Mouse (Mus musculus) heart, postnatal 14 days (tissue): ENCODE results near the gene Aup1. TPM values are rescaled to one million over a fixed set of nuclear protein-coding genes. Genes with fewer than 3 reads are reported as not detected.
A peak's percentile ranks its signal among the peaks of the same experiment; 100 is the strongest.

ENCODE experiments used
- DNase-seq, 2 experiments: peaks; one replicate each; pipeline ENCODE4 v3.0.0; 2021 to 2022
- intact Hi-C: fragments of 180-260 bp; cut with DNase I; formaldehyde crosslinking; loops from one replicate; pipeline ENCODE4 v1.15.1; 2025
- long read RNA-seq, 2 experiments: library from polyadenylated mRNA; stranded (forward); transcript quantifications; one replicate each; pipeline ENCODE4 v2.0.0; 2021
- total RNA-seq, 2 experiments: library from RNA; stranded (reverse); gene quantifications; 2 replicates each; pipeline ENCODE4 v1.2.3; 2021

Gene Aup1
- 10 to 100 TPM; 82.7 to 85.5 TPM for total RNA-seq
- long read RNA-seq, experiment 1, transcript Aup1-201 (12 exons, 1,769 nt), result major isoform, 69 of 93 reads
- long read RNA-seq, experiment 1, partial matches to known transcripts, result 11 of 93 reads
- long read RNA-seq, experiment 1, other reads (novel, unspliced or antisense), result 10 of 93 reads
- long read RNA-seq, experiment 2, transcript Aup1-201 (12 exons, 1,769 nt), result major isoform, 39 of 52 reads
- long read RNA-seq, experiment 2, partial matches to known transcripts, result 3 of 52 reads
- long read RNA-seq, experiment 2, other reads (novel, unspliced or antisense), result 6 of 52 reads

DNA sequence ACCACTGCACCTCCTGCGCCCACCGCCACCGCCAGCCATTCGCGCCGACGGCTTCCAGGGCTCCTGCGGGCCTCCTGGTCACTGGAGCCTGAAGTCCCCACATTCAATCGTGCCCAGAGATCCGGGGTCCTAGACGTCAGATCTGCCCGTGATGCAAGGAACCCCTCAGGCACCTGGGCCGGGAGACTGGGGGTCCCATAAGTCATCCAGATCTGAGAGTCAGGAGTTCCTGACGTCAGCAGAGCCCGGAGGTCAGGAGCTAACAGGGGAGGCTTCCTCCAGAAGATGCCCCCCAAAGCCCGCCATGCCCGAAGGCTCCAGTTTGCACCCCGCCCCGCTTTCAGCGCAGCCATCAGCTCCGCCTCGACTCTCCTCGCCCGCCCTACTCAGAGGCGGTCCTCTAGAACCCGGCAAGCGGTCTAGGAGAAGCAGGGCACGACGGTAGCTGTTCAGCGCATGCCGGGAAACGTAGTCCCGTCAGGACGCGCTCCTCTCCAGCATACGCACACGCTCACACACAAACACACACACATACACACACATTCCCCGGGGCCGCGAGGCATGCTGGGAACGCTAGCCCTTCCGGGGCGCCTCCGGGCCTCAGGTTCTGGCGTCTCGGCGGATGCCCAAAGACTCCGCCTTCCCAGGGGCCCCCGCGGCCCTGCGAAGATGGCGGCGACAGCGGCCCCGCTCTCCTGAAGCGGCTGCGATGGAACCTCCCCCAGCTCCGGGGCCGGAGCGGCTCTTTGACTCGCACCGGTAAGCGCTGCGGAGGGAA lies at the start of gene Aup1:
Gene Aup1 (plus strand): TSS at position 448 of the 778 bp plus-strand sequence.
- peak; percentile 94 to 95 for DNase-seq
- intact Hi-C loops, result loop anchor here (1.0 kb wide), 2 partner anchors 47 to 56 kb away; partner anchors contain the start of genes Ccdc142 and Gm42688

DNA sequence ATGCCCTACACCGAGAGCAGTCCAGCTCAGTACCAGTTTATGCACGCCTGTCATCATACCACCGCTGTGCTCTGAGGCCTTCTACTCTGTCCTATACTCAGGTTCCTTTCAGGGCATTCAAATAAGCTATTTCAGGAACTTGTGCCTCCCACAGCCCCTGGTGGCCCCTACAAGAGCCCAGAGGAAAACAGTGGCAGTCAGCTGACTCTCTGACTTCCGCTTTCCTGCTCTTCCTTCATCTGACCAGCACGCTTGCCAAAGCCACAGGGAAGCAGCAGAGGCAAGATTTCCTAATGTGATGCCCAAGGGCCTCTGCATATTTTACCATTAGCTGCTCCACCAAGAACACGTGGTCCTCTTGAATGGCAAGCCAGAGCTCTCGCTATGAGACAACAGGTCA lies 49.4 kb upstream of the Aup1 start:
- DNase-seq, result peak; percentile 25 to 28
- intact Hi-C loops, result no loop called here

DNA sequence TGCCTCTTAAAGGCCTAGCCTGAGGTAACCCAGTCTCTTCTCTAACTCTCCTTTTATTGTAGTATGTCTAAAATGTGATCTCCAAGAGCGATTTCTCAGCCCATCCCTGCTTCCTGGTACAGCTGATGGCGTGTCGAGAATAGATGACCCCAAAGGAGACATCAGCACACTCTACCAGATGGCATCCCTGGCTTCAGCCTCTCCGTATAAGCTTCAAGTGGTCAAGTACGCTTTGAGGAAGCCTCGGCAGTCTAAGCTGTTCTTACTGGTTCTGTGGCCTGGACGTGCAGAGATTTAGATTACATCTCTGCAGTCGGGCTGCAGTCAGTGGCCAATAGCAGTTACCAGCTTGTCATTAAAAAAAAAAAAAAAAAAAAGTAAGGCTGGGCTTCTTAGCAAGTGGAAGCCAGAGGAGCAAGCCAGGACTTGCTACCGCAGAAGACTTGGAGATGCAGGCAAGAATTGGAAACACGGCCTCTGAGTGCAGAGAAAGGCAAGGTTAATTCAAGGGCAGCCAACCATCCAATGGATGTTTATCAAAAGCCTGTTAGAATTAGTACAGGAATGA lies 48.8 kb upstream of the Aup1 start:
- DNase-seq, result no peak
- intact Hi-C loops, result no loop called here

DNA sequence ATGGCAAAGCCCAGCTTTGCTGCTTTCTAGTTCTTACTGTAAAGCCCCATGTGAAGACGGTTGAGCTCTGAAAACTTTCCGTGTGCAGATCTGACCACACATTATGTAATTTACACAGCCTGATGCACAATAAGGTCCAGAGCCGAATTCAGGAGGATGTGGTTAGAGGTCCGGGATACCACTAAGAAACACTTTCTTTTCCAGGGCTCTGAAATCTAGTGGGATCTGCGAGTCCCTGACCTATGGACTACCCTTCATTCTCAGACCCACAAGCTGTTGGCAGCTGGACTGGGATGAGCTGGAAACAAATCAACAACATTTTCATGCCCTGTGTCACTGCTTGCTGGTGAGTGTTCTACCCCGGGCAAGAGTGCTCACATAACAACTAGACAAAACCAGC lies 48.2 kb upstream of the Aup1 start:
- no peak for DNase-seq
- intact Hi-C loops, result no loop called here

DNA sequence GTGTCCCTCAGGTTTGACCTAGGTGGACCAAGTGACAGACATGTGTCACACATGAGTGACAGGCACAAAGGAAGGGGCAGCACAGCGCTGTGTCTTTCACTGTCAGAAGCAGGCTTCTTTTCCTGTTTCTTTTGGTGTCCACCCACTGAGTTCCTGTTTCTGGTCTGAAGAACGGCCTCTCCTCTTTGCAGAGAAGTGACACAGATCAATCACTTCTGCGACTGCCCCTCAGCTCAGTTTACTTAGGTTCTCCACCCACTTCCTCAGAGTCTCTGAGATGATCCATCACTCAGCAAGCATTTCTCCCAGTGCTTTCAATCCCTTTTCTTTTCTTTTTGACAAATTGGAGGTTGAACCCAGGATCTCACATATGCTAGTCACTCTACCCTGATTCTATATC lies 45.7 kb upstream of the Aup1 start:
- intact Hi-C loops, result no loop called here
- no peak for DNase-seq

DNA sequence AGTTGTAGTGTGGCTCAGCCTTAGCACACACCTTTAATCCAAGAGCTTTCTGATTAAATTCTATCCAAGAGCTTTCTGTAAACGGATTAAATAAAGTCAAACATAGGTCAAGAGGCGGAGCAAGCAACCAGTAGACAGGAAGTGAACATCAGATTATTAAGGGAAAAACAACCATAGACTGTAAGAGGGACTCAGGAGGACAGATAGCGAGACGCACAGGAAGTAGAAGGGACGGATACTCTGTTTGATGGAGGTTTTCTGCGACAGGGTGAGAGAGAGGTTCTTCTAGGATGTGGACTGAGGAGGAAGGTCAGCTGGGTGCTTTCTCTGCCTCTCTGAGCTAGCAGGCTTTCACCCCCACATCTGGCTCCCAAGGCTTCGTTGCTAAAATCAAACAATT lies 44.3 kb upstream of the Aup1 start:
- no peak for DNase-seq
- intact Hi-C loops, result no loop called here

DNA sequence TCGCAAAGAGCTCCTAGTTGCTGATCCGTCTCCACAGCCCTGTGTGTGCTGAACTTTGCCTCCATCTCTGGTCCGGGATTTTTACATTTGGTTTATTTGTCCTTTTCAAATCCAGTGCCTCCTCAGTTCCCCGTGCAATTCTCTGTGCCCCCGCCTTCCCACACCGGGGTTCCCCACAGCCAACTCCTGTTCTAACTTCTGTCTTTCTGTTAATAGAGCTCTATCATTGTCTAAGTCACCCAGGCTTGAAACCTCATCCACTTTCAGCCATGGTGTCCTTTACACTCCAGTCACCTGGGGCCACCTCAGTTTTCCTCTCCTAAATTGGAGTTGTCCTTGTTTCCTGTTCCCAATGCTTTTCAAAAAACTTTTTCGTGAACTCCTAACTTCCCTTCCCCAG lies 43.1 kb upstream of the Aup1 start:
- intact Hi-C loops, result no loop called here
- DNase-seq, result no peak

DNA sequence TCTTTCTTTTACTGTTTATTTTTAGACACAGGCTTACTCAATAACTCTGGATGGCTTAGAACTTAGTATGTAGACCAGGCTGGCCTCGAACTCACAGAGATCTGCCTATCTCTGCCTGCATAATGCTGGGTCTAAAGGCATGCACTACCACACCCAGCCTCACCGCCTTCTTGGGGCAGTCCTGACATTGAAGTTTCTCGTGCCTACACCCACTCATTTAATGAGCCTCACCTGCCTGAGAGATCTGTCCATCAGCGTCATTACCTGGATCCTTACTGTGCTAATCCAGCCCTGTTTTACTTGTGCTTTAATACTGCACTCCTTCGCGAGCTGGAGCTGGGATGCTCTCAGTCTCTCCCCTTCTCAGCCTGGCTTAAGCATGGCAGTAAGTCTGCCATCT lies 42.6 kb upstream of the Aup1 start:
- no peak for DNase-seq
- intact Hi-C loops, result no loop called here

DNA sequence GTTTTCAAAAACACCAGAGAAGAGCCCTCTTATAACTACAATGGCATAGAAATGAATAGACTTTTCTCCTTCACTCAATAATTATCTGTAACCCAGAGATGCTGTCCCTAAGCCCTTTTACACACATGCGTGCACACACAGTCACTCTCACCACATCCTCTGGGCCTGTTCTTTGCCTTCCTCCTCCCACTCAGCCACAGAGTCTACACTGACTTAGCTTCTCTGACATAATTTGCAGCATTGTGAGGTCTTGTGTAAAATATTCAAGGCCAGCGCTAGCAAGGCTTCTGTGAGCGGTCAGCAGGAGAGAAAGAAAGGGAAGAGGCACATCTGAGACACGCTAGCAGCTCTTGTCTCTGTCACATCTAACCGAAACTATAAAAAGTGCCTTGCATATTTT lies 40.9 kb upstream of the Aup1 start:
- intact Hi-C loops, result no loop called here
- DNase-seq, result no peak

DNA sequence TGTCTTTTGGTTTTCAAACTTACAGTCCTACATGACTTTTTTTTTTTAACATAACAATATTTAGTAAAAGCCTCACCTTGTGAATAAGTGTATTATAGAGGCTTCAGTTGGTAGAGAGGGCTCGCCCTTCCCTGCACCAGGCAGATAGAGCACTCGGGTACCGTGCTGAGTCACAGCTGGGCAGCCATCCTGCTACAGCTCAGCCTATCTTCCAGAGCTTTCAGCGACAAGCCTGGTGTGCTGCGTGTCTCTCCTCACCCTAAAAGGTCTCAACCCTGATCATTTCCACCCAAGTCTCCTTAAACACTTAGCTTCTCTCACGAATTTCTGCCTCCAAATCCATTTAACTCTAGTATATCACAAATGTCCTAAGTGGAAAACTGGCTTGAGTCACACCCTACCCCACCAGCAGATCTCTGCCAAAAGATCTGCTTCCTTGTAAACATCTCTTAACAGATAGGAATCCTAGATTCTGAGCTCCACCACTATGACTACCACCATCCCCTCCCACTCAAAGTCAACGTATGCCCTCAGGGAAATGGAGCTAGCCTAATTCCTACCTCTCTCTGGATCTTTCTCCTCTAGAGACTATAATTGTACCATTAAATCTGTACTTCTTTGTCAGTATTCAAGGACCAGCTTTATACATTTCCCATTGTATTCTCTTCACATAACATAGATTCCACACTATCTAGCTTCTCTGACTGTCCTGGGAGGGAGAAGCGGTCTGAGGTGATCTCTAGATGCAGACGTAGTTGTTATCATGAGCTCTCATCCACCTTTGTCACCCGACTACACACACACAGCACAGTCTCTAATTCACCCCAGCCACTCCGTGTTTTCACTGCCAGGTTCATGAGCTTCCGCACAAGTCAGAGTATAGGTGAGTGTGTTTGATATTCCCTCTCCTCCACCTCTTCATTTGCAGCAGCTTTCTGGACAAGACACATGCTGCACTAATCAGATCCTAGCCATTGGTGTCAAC lies 39.5 kb upstream of the Aup1 start:
- intact Hi-C loops, result no loop called here
- no peak for DNase-seq

DNA sequence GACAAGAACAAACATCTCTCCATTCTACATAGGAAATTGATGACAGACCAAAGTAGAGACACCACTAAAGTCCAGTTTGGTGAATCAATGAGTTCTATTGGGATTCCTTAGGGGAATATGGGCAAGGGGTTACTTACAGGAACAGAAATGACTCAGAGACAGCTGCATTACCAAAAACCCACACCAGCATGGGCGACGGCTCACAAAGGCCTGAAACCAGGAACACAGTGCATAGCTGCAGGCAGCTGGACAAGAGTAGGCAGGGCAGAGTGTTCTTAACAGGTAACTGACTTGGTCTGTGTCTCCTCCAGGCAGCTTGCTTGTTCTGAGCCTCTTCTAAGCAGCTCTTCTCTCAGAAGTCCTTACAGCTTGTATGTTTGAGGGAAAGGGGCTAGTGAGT lies 38.6 kb upstream of the Aup1 start:
- no peak for DNase-seq
- intact Hi-C loops, result no loop called here

DNA sequence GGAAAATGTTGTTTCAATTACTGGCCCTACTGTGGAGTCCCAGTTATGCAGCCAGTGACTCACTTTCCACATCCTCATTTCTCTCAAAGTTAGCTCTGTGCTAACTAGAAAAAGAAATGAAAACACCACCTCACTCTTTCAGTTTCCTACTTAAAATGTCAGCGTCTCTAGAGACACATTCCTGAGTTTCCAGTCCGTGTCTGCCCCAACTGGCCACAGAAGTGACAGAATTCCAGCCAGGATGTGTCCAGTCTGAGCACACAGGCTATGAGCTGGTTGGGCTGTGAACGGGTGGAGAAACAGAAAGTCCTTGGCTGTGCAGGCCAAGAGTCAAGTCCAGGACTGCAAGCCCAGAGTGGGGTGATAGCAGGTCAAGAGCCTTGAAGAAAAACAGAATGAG lies 37.1 kb upstream of the Aup1 start:
- intact Hi-C loops, result no loop called here
- peak; percentile 59 to 64 for DNase-seq

DNA sequence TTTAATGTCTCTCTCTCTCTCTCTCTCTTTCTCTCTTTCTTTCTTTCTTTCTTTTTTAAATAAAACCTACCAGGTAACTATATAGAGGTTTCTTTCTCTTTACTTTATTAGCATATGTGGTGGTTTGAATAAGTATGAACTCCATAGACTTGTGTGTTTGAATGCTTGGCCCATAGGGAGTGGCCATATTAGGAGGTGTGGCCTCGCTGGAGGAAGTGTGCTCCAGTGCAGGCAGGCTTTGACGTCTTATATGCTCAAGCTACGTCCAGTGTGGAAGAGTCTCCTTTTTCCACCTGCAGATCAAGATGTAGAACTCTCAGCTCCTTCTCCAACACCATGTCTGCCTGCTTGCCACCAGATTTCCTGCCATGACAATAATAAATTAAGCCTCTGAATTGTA lies 35.3 kb upstream of the Aup1 start:
- intact Hi-C loops, result no loop called here
- no peak for DNase-seq

DNA sequence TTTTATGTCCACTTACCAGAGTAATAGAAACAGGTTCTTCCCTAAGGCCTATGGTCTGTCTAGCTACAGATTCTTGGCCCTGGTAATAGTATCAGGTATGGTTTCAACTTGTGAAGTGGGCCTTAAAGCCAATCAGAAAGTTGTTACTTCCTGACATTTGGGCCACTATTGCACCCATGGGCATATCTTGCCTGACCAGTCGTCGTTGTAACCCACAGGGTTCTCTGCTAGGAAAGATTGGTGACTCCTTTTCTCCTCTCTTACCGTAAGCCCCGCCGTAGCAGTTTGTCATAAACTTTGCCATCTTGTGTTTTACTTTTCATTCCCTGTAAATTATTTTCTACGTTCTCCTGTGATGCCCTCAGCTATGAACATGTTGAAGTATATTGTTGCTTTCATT lies 34.2 kb upstream of the Aup1 start:
- intact Hi-C loops, result no loop called here
- DNase-seq, result no peak

DNA sequence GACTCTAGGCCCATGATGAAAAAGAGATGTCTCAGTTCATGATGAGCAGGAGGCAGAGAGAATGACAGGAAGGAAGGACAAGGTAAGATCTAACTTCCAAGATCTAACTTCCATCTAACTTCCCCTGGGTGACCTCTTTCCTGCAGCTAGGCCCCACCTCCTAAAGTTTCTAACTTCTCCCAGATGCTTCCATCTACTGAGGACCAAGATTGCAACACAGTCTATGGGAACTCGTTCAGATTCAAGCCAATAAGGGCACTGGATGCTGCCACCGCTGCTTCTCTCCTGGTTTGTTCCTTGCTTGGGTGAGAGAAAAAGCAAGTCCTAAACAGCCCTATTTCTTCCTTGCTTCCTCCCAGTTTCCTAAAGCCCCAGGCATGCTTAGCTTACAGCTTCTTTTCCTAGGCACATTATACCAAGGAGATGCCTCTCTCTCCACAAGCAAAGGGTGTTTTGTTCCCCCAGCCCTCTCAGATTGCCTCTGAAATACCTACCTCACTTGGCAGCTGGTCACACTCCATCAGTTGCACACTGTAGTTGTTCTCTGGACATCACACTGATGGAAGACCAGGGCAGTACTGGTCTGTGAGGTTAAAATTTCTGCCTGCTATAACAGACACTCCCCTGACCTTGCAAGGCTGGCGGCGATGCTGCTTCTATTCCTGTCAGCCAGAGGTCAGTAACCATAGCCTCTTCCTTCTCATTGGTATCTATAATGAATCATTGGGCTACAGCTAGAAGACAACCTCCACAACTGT lies 33.3 kb upstream of the Aup1 start:
- no peak for DNase-seq
- intact Hi-C loops, result no loop called here

DNA sequence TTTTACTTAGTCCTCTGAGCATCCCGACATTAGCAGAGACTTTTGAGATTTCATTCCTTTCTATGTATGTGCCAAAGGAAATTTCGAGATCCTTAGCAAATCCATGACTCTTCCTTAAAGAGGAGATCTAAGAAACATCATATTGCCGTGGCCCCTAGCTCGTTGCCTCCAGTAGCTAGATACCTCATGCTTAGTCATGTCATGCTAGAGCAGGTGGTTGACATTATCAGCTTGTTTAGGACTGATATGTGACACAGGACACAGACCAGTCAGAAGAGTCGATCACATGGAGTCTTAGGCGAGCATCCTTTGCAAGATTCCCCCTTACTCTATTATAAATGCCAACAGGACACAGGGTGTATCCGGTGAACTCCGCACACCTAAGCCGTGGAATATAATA lies 31.3 kb upstream of the Aup1 start:
- no peak for DNase-seq
- intact Hi-C loops, result no loop called here

DNA sequence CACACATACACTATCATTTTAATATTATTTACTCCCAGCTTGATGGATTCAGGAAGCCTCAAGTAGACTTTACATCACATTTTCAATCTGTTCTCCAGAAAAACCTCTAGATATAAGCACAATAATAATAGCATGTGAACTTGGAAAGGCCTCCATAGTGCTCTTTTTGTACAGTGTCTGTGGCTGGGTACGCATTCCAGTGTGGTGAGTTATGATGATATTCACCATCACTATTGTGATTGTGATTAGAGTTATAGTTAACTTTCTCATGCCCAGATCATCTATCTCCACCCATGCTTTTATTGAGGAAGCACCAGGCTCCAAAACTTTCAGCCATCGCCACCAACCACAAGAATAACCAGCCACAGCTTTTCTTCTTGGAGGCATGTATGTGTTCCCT lies 30.5 kb upstream of the Aup1 start:
- DNase-seq, result no peak
- intact Hi-C loops, result no loop called here

DNA sequence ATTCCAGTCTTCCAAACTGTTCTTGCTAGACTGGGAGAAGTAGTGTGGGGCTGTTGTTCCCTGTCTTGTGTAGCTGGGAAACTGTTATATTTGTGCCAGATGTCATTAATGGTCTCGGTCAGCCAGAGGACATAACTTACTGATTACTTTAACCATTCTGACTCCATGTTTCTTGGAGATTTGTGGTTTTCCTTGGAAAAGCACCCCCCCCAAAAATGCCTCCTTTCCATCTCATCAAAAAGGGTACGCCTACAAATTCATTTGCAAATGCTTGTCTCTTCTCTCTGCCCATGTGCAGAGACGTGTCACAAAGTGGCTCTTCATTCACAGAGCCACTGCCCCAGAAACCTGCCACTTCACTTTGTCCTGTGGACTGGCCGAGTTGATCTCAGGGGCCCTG lies 29.9 kb upstream of the Aup1 start:
- no peak for DNase-seq
- intact Hi-C loops, result no loop called here

DNA sequence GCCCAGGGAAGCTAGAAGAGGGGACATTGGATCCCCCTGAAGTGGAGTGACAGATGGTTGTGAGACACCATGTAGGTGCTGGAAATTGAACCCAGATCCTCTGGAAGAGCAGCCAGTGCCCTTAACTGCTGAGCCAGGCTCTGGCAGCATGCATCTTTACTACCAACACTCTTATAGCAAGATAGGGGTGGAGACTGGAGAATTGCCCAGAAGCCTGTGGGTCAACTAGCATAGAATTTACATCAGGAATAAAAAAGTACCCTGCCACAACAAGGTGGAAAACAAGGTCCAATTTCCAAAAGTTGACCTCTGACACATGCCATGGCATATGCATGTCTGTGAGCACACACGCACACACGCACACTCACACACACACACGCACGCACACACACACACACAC lies 29.1 kb upstream of the Aup1 start:
- intact Hi-C loops, result no loop called here
- DNase-seq, result no peak

DNA sequence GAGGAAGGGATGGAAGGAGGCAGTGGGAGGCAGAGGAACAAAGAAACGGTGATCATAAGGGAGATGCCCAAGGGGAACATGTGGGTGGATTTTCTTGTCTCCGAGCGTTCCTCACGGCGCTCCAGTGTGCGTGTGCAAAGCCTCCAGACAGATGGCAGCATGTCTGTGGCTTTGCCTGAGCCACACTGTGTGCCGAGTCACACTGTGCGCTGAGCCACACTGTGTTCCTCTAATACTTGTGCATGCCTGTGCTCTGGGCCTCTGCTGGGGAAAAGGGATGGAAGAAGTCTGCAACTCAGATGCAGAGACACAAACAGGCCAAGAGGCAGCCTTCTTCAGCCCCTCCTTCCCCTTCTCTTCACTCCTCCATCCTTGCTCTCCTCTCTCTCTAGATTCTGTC lies 27.0 kb upstream of the Aup1 start:
- intact Hi-C loops, result no loop called here

More for the DNA sequence above, 27.0 kb upstream of the Aup1 start:
- DNase-seq, result no peak
